Mouse (Mus musculus): ENCODE data around the gene P2ry2. TPM values are rescaled to one million over a fixed set of nuclear protein-coding genes. Genes with fewer than 3 reads are reported as not detected.

Gene P2ry2
- polyA plus RNA-seq, 1 experiment from 2014 or later: 1.0 TPM

- Histone ChIP-seq H3K4me2 (replicated peaks) (no peak overlapping the region), H3K27ac (no peak overlapping the region), H3K9me3 (no peaks in the 10 kb centered on the region), H3K36me3 (no peaks in the 10 kb centered on the region), H3K4me1 (no peaks in the 10 kb centered on the region), H3K4me3 (no peak overlapping the region), H3K27me3 (replicated peaks) (no peaks in the 10 kb centered on the region), H3K9ac (no peak overlapping the region)
- 83% methylated on average over 1 of the region's 1 CpGs for WGBS
- ATAC-seq (ENCODE audit: low FRiP score, low read depth): no peak
Observed at GRCm38 (mm10) chr7:100997215-100997614, 15.5 kb downstream of the P2ry2 start.

- no peak overlapping the region for H3K9ac ChIP-seq
- H3K9me3 ChIP-seq: no peaks in the 10 kb centered on the region
- no peak overlapping the region for H3K4me2 ChIP-seq (replicated peaks)
- H3K4me3 ChIP-seq: no peak overlapping the region
- no peaks in the 10 kb centered on the region for H3K4me1 ChIP-seq
- ATAC-seq (ENCODE audit: low FRiP score, low read depth): no peak
- H3K36me3 ChIP-seq: no peaks in the 10 kb centered on the region
- H3K27ac ChIP-seq: no peak overlapping the region
- no peaks in the 10 kb centered on the region for H3K27me3 ChIP-seq (replicated peaks)
- WGBS: 82% methylated on average over 3 of the region's 3 CpGs
Observed at GRCm38 (mm10) chr7:100995951-100996350, 16.7 kb downstream of the P2ry2 start.

GRCm38 (mm10) chr7:100995260-100995864 lies 17.3 kb downstream of the P2ry2 start:
- WGBS: 87% methylated on average over 7 of the region's 7 CpGs
- H3K4me3 ChIP-seq: no peak overlapping the region
- no peak overlapping the region for H3K27ac ChIP-seq
- H3K36me3 ChIP-seq: no peaks in the 10 kb centered on the region
- H3K4me1 ChIP-seq: no peaks in the 10 kb centered on the region
- ATAC-seq (ENCODE audit: low FRiP score, low read depth): no peak
- no peak overlapping the region for H3K4me2 ChIP-seq (replicated peaks)
- no peaks in the 10 kb centered on the region for H3K27me3 ChIP-seq (replicated peaks)
- no peak overlapping the region for H3K9ac ChIP-seq
- H3K9me3 ChIP-seq: no peaks in the 10 kb centered on the region

- H3K27me3 ChIP-seq (replicated peaks): no peaks in the 10 kb centered on the region
- H3K36me3 ChIP-seq: no peaks in the 10 kb centered on the region
- H3K4me1 ChIP-seq: no peaks in the 10 kb centered on the region
- ATAC-seq (ENCODE audit: low FRiP score, low read depth): no peak
- no peak overlapping the region for H3K27ac ChIP-seq
- no peaks in the 10 kb centered on the region for H3K9me3 ChIP-seq
- WGBS: 50% methylated on average over 4 of the region's 4 CpGs
- H3K9ac ChIP-seq: no peak overlapping the region
- H3K4me3 ChIP-seq: no peak overlapping the region
- no peak overlapping the region for H3K4me2 ChIP-seq (replicated peaks)
Observed at GRCm38 (mm10) chr7:100993166-100993565, 19.5 kb downstream of the P2ry2 start.

GRCm38 (mm10) chr7:100991972-100992371 lies 20.7 kb downstream of the P2ry2 start:
- Histone ChIP-seq H3K36me3 (no peaks in the 10 kb centered on the region), H3K4me3 (no peak overlapping the region)

GRCm38 (mm10) chr7:100990636-100991311 lies 21.9 kb downstream of the P2ry2 start:
- Histone ChIP-seq H3K9me3 (no peaks in the 10 kb centered on the region), H3K27ac (no peak overlapping the region), H3K4me2 (replicated peaks) (no peak overlapping the region), H3K36me3 (no peaks in the 10 kb centered on the region), H3K9ac (no peak overlapping the region), H3K4me1 (no peaks in the 10 kb centered on the region), H3K27me3 (replicated peaks) (no peaks in the 10 kb centered on the region), H3K4me3 (no peak overlapping the region)
- whole genome bisulfite sequencing: 48% methylated on average over 9 of the region's 9 CpGs
- no peak for ATAC-seq (ENCODE audit: low FRiP score, low read depth)

More at GRCm38 (mm10) chr7:100991972-100992371, 20.7 kb downstream of the P2ry2 start:
- Histone ChIP-seq H3K4me1 (no peaks in the 10 kb centered on the region), H3K9me3 (no peaks in the 10 kb centered on the region), H3K27me3 (replicated peaks) (no peaks in the 10 kb centered on the region), H3K4me2 (replicated peaks) (no peak overlapping the region), H3K9ac (no peak overlapping the region), H3K27ac (no peak overlapping the region)
- 93% methylated on average over 3 of the region's 3 CpGs for WGBS
- no peak for ATAC-seq (ENCODE audit: low FRiP score, low read depth)

- ATAC-seq (ENCODE audit: low FRiP score, low read depth): no peak
Observed at GRCm38 (mm10) chr7:100988092-100988491, 24.6 kb downstream of the P2ry2 start.

GRCm38 (mm10) chr7:100984452-100985395 lies 27.9 kb downstream of the P2ry2 start:
- H3K27ac ChIP-seq: no peak overlapping the region
- 34% methylated on average over 21 of the region's 21 CpGs for WGBS
- no peak overlapping the region; the same call in 1 of the 2 replicates for H3K4me2 ChIP-seq (replicated peaks)

More at GRCm38 (mm10) chr7:100988092-100988491, 24.6 kb downstream of the P2ry2 start:
- no peak overlapping the region for H3K9ac ChIP-seq
- no peak overlapping the region for H3K4me2 ChIP-seq (replicated peaks)
- H3K4me3 ChIP-seq: no peak overlapping the region
- H3K36me3 ChIP-seq: no peaks in the 10 kb centered on the region
- 25% methylated on average over 9 of the region's 9 CpGs for WGBS
- H3K9me3 ChIP-seq: no peaks in the 10 kb centered on the region
- peaks cover 8% of the 10 kb centered on the region; the same call in 1 of the 2 replicates for H3K4me1 ChIP-seq
- H3K27ac ChIP-seq: no peak overlapping the region
- H3K27me3 ChIP-seq (replicated peaks): no peaks in the 10 kb centered on the region

GRCm38 (mm10) chr7:100979175-100979574 lies 33.5 kb downstream of the P2ry2 start:
- H3K9me3 ChIP-seq: no peaks in the 10 kb centered on the region
- ATAC-seq (ENCODE audit: low FRiP score, low read depth): no peak
- no peak overlapping the region for H3K4me2 ChIP-seq (replicated peaks)
- H3K27me3 ChIP-seq (replicated peaks): peaks cover 14% of the 10 kb centered on the region
- H3K36me3 ChIP-seq: no peaks in the 10 kb centered on the region
- H3K4me1 ChIP-seq: peaks cover 7% of the 10 kb centered on the region; the same call in 1 of the 2 replicates
- 52% methylated on average over 2 of the region's 2 CpGs for WGBS
- H3K27ac ChIP-seq: no peak overlapping the region
- no peak overlapping the region for H3K9ac ChIP-seq
- H3K4me3 ChIP-seq: no peak overlapping the region

More at GRCm38 (mm10) chr7:100984452-100985395, 27.9 kb downstream of the P2ry2 start:
- H3K9ac ChIP-seq: no peak overlapping the region
- peak; percentile 41 for ATAC-seq (ENCODE audit: low FRiP score, low read depth)
- H3K4me1 ChIP-seq: peaks cover 8% of the 10 kb centered on the region; the same call in 1 of the 2 replicates
- no peaks in the 10 kb centered on the region for H3K9me3 ChIP-seq
- H3K4me3 ChIP-seq: no peak overlapping the region
- no peaks in the 10 kb centered on the region for H3K27me3 ChIP-seq (replicated peaks)
- no peaks in the 10 kb centered on the region for H3K36me3 ChIP-seq

- 91% methylated on average over 5 of the region's 5 CpGs for WGBS
- H3K4me1 ChIP-seq: peaks cover 9% of the 10 kb centered on the region; the same call in 1 of the 2 replicates
- H3K27me3 ChIP-seq (replicated peaks): peaks cover 24% of the 10 kb centered on the region
- no peak overlapping the region for H3K4me2 ChIP-seq (replicated peaks)
- H3K9me3 ChIP-seq: no peaks in the 10 kb centered on the region
- no peak overlapping the region for H3K27ac ChIP-seq
- no peaks in the 10 kb centered on the region for H3K36me3 ChIP-seq
- H3K4me3 ChIP-seq: no peak overlapping the region
- no peak overlapping the region for H3K9ac ChIP-seq
- no peak for ATAC-seq (ENCODE audit: low FRiP score, low read depth)
Observed at GRCm38 (mm10) chr7:100978171-100978570, 34.5 kb downstream of the P2ry2 start.

GRCm38 (mm10) chr7:100974135-100974903 lies 38.3 kb downstream of the P2ry2 start, which contains the start of gene P2ry6:
Gene P2ry6 (minus strand): TSS chr7:100974649.
- H3K4me3 ChIP-seq: peak within 1 kb of the TSS; percentile 21
- peaks cover 29% of the 10 kb centered on the region for H3K27me3 ChIP-seq (replicated peaks)
- 7% methylated on average over 36 of the region's 36 CpGs for WGBS
- no peaks in the 10 kb centered on the region for H3K36me3 ChIP-seq
- H3K27ac ChIP-seq: no peak within 1 kb of the TSS
- peak within 1 kb of the TSS; percentile 60 for H3K4me2 ChIP-seq (replicated peaks)
- 0 out of 2 replicates have a peak within 1 kb of the TSS, but pooled peaks have one; percentile 8 for H3K9ac ChIP-seq
- peaks cover 9% of the 10 kb centered on the region; the same call in 1 of the 2 replicates for H3K4me1 ChIP-seq
- H3K9me3 ChIP-seq: no peaks in the 10 kb centered on the region
- ATAC-seq (ENCODE audit: low FRiP score, low read depth): peak; percentile 41; the same call in 1 of the 2 replicates
